Mouse (Mus musculus): ENCODE results near the gene Ifng. TPM values are rescaled to one million over a fixed set of nuclear protein-coding genes. Genes with fewer than 3 reads are reported as not detected.
"Not testable (repeated sequence)": the region's sequence is repeated elsewhere in the genome, so short reads cannot be mapped to it uniquely, and the experiment has no call there.

Gene Ifng
- total and polyA plus RNA-seq, 2 experiments from 2014 or later = not detected

GRCm38 (mm10) chr10:118469047-118469446 lies 28.2 kb downstream of the Ifng start:
- Histone ChIP-seq H3K4me3 (ENCODE audit: low read depth, low read length) (no peak overlapping the region), H3K27ac (ENCODE audit: low read depth) (no peak overlapping the region), H3K9ac (replicated peaks; ENCODE audit: low read depth, low read length) (no peak overlapping the region), H3K36me3 (replicated peaks; ENCODE audit: control insufficient read depth, insufficient read depth, low read length) (no peaks in the 10 kb centered on the region), H3K4me1 (ENCODE audit: control insufficient read depth, insufficient read depth) (no peaks in the 10 kb centered on the region), H3K27me3 (ENCODE audit: control insufficient read depth, insufficient read depth, low read length) (no peaks in the 10 kb centered on the region), H3K9me3 (replicated peaks; ENCODE audit: control insufficient read depth, low read length) (0 out of 2 replicates have a peak, but pooled peaks cover 6% of the 10 kb centered on the region), H3K4me2 (ENCODE audit: low read depth, low read length) (no peak overlapping the region)
- 76% methylated on average over 3 of the region's 3 CpGs for WGBS
- ATAC-seq (ENCODE audit: insufficient read depth, low read depth) (no peak), DNase-seq (ENCODE audit: low spot score) (no peak)
- TF ChIP-seq CTCF (IDR thresholded peaks at IDR 0.05; ENCODE audit: low read depth) (no peak), EP300 (IDR thresholded peaks at IDR 0.05; ENCODE audit: low read depth) (no peak)

GRCm38 (mm10) chr10:118470296-118470957 lies 29.6 kb downstream of the Ifng start:
- no peaks in the 10 kb centered on the region for H3K36me3 ChIP-seq (replicated peaks; ENCODE audit: control insufficient read depth, insufficient read depth, low read length)
- H3K9ac ChIP-seq (replicated peaks; ENCODE audit: low read depth, low read length) = no peak overlapping the region
- no peak overlapping the region for H3K4me2 ChIP-seq (ENCODE audit: low read depth, low read length)
- H3K27ac ChIP-seq (ENCODE audit: low read depth) = no peak overlapping the region
- H3K27me3 ChIP-seq (ENCODE audit: control insufficient read depth, insufficient read depth, low read length) = no peaks in the 10 kb centered on the region
- TF ChIP-seq EP300 (IDR thresholded peaks at IDR 0.05; ENCODE audit: low read depth) (no peak), CTCF (IDR thresholded peaks at IDR 0.05; ENCODE audit: low read depth) (no peak)
- ATAC-seq (ENCODE audit: insufficient read depth, low read depth) (no peak), DNase-seq (ENCODE audit: low spot score) (no peak)
- no peak overlapping the region for H3K4me3 ChIP-seq (ENCODE audit: low read depth, low read length)
- 54% methylated on average over 13 of the region's 13 CpGs for WGBS
- H3K4me1 ChIP-seq (ENCODE audit: control insufficient read depth, insufficient read depth) = no peaks in the 10 kb centered on the region
- no peaks in the 10 kb centered on the region for H3K9me3 ChIP-seq (replicated peaks; ENCODE audit: control insufficient read depth, low read length)

- WGBS = 58% methylated on average over 1 of the region's 1 CpGs
- H3K4me2 ChIP-seq (ENCODE audit: low read depth, low read length); H3K9me3 ChIP-seq (replicated peaks; ENCODE audit: control insufficient read depth, low read length); H3K27me3 ChIP-seq (ENCODE audit: control insufficient read depth, insufficient read depth, low read length); ATAC-seq (ENCODE audit: insufficient read depth, low read depth); H3K4me3 ChIP-seq (ENCODE audit: low read depth, low read length); DNase-seq (ENCODE audit: low spot score); H3K36me3 ChIP-seq (replicated peaks; ENCODE audit: control insufficient read depth, insufficient read depth, low read length); H3K4me1 ChIP-seq (ENCODE audit: control insufficient read depth, insufficient read depth); H3K27ac ChIP-seq (ENCODE audit: low read depth); H3K9ac ChIP-seq (replicated peaks; ENCODE audit: low read depth, low read length): not testable (repeated sequence)
Observed at GRCm38 (mm10) chr10:118472846-118473245, 32.0 kb downstream of the Ifng start.

- 70% methylated on average over 2 of the region's 2 CpGs for WGBS
- no peak for TF ChIP-seq CTCF (IDR thresholded peaks at IDR 0.05; ENCODE audit: low read depth)
- no peak for TF ChIP-seq EP300 (IDR thresholded peaks at IDR 0.05; ENCODE audit: low read depth)
- Histone ChIP-seq H3K27me3 (ENCODE audit: control insufficient read depth, insufficient read depth, low read length) (no peaks in the 10 kb centered on the region), H3K4me1 (ENCODE audit: control insufficient read depth, insufficient read depth) (no peaks in the 10 kb centered on the region), H3K9me3 (replicated peaks; ENCODE audit: control insufficient read depth, low read length) (no peaks in the 10 kb centered on the region), H3K9ac (replicated peaks; ENCODE audit: low read depth, low read length) (no peak overlapping the region), H3K27ac (ENCODE audit: low read depth) (no peak overlapping the region), H3K4me3 (ENCODE audit: low read depth, low read length) (no peak overlapping the region), H3K36me3 (replicated peaks; ENCODE audit: control insufficient read depth, insufficient read depth, low read length) (no peaks in the 10 kb centered on the region), H3K4me2 (ENCODE audit: low read depth, low read length) (no peak overlapping the region)
- DNase-seq (ENCODE audit: low spot score) (no peak), ATAC-seq (ENCODE audit: insufficient read depth, low read depth) (no peak)
Observed at GRCm38 (mm10) chr10:118476696-118477095, 35.9 kb downstream of the Ifng start.

- no peak overlapping the region for H3K4me2 ChIP-seq (ENCODE audit: low read depth, low read length)
- no peak overlapping the region for H3K4me3 ChIP-seq (ENCODE audit: low read depth, low read length)
- ATAC-seq (ENCODE audit: insufficient read depth, low read depth) = no peak
- no peak overlapping the region for H3K9ac ChIP-seq (replicated peaks; ENCODE audit: low read depth, low read length)
- no peak for DNase-seq (ENCODE audit: low spot score)
- TF ChIP-seq EP300 (IDR thresholded peaks at IDR 0.05; ENCODE audit: low read depth) = no peak
- TF ChIP-seq CTCF (IDR thresholded peaks at IDR 0.05; ENCODE audit: low read depth) = no peak
- no peaks in the 10 kb centered on the region for H3K27me3 ChIP-seq (ENCODE audit: control insufficient read depth, insufficient read depth, low read length)
- H3K9me3 ChIP-seq (replicated peaks; ENCODE audit: control insufficient read depth, low read length) = no peaks in the 10 kb centered on the region
- no peaks in the 10 kb centered on the region for H3K4me1 ChIP-seq (ENCODE audit: control insufficient read depth, insufficient read depth)
- WGBS = 72% methylated on average over 2 of the region's 2 CpGs
- H3K36me3 ChIP-seq (replicated peaks; ENCODE audit: control insufficient read depth, insufficient read depth, low read length) = no peaks in the 10 kb centered on the region
- H3K27ac ChIP-seq (ENCODE audit: low read depth) = no peak overlapping the region
Observed at GRCm38 (mm10) chr10:118477297-118477696, 36.5 kb downstream of the Ifng start.

- H3K36me3 ChIP-seq (replicated peaks; ENCODE audit: control insufficient read depth, insufficient read depth, low read length) = no peaks in the 10 kb centered on the region
- no peak overlapping the region for H3K4me3 ChIP-seq (ENCODE audit: low read depth, low read length)
- ATAC-seq (ENCODE audit: insufficient read depth, low read depth) (no peak), DNase-seq (ENCODE audit: low spot score) (no peak)
- H3K9me3 ChIP-seq (replicated peaks; ENCODE audit: control insufficient read depth, low read length) = no peaks in the 10 kb centered on the region
- H3K27me3 ChIP-seq (ENCODE audit: control insufficient read depth, insufficient read depth, low read length) = no peaks in the 10 kb centered on the region
- no peaks in the 10 kb centered on the region for H3K4me1 ChIP-seq (ENCODE audit: control insufficient read depth, insufficient read depth)
- no peak overlapping the region for H3K9ac ChIP-seq (replicated peaks; ENCODE audit: low read depth, low read length)
- 67% methylated on average over 4 of the region's 4 CpGs for WGBS
- no peak overlapping the region for H3K27ac ChIP-seq (ENCODE audit: low read depth)
- no peak overlapping the region for H3K4me2 ChIP-seq (ENCODE audit: low read depth, low read length)
- TF ChIP-seq CTCF (IDR thresholded peaks at IDR 0.05; ENCODE audit: low read depth) = no peak
- no peak for TF ChIP-seq EP300 (IDR thresholded peaks at IDR 0.05; ENCODE audit: low read depth)
Observed at GRCm38 (mm10) chr10:118479244-118479643, 38.4 kb downstream of the Ifng start.

Measured in heart, postnatal 0 days (tissue).